Mouse (Mus musculus): ENCODE results near the gene Map10. TPM values are rescaled to one million over a fixed set of nuclear protein-coding genes. Genes with fewer than 3 reads are reported as not detected.

The Map10 gene
- polyA plus RNA-seq, 1 experiment from 2014 or later, result 10.8 TPM

DNA sequence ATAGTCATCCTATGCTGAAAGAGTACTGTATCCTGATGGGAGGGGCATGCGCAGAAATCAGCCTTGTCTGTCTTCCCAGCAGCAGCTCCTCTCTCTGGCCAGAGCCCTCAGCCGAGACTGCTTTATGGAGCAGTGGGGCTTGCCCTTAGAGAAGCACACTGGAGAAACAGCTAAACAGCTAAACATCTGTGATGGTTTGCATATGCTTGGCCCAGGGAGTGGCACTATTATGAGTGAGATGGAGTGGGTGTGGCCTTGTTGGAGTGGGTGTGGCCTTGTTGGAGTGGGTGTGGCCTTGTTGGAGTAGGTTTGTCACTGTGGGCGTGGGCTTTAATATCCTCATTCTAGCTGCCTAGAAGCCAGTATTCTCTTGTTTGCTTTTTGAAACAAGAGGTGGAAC is 23.6 kb downstream of the Map10 start:
- DNase-seq (no peak), ATAC-seq (ENCODE audit: low FRiP score, low TSS enrichment) (no peak)
- Histone ChIP-seq H3K9me3 (ENCODE audit: control insufficient read depth, low read length) (no peaks in the 10 kb centered on the region), H3K36me3 (ENCODE audit: control insufficient read depth, insufficient read depth, low read length) (no peaks in the 10 kb centered on the region), H3K27ac (replicated peaks; ENCODE audit: low read depth, low read length) (no peak overlapping the region), H3K9ac (replicated peaks; ENCODE audit: low read length) (no peak overlapping the region), H3K4me2 (ENCODE audit: low read length) (no peak overlapping the region), H3K27me3 (ENCODE audit: control insufficient read depth, insufficient read depth, low read length) (no peaks in the 10 kb centered on the region), H3K4me3 (replicated peaks; ENCODE audit: low read depth, low read length) (no peak overlapping the region), H3K4me1 (ENCODE audit: control insufficient read depth, insufficient read depth, low read length) (0 out of 2 replicates have a peak, but pooled peaks cover 5% of the 10 kb centered on the region)
- 81% methylated on average over 3 of the region's 3 CpGs for WGBS

DNA sequence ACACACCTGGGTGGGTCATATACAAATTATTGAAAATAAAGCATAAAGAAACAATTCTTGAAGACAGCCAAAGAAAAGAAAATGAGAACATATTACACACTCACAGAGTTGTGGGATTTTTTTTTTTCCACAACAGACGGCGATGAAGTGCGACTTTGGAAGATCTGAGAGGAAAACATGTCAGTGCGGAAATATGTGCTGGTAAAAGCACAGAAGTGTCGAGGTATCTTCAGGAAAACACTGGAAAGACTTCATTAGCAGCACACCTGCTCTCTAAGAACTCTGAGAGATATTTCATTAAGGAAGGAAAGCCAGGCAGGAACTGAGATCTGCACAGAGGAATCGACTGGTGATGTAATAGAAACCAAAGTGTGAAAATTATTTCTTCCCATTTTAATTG is 26.3 kb downstream of the Map10 start:
- DNase-seq (no peak), ATAC-seq (ENCODE audit: low FRiP score, low TSS enrichment) (no peak)
- Histone ChIP-seq H3K27me3 (ENCODE audit: control insufficient read depth, insufficient read depth, low read length) (no peaks in the 10 kb centered on the region), H3K4me1 (ENCODE audit: control insufficient read depth, insufficient read depth, low read length) (no peaks in the 10 kb centered on the region), H3K4me2 (ENCODE audit: low read length) (no peak overlapping the region), H3K36me3 (ENCODE audit: control insufficient read depth, insufficient read depth, low read length) (no peaks in the 10 kb centered on the region), H3K9me3 (ENCODE audit: control insufficient read depth, low read length) (no peaks in the 10 kb centered on the region), H3K9ac (replicated peaks; ENCODE audit: low read length) (no peak overlapping the region), H3K4me3 (replicated peaks; ENCODE audit: low read depth, low read length) (no peak overlapping the region), H3K27ac (replicated peaks; ENCODE audit: low read depth, low read length) (no peak overlapping the region)
- WGBS, result 86% methylated on average over 6 of the region's 6 CpGs

DNA sequence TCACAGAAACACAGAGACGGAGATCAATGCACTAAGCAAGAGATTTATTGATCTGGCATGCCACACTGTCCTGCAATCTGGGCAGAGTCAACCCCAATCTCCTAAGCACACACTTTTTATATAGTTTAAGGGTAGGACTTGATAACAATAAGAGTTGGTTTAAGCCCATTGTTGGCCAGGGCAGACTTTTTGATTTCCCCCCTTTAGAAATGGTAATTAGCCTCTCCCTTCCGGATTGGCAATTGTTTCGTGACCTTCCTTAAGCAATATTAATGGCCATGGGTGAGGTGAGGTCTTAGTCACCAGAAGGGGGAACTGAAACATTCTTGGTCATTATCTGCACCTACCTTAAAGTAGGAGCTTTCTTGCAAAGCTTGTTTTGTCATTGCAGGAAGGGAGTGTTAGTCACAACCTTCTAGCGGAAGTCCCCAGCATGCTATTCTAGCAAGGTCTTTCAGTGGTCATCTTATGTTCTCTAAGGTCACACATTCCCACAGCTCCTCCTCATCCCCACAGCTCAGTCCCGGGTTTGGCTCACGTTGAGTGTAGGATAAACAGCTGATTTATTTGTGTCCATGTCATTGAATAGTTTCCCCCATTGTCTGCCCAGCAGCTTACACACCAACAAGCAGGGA is 29.9 kb downstream of the Map10 start:
- 67% methylated on average over 6 of the region's 6 CpGs for WGBS
- ATAC-seq (ENCODE audit: low FRiP score, low TSS enrichment), result no peak
- no peaks in the 10 kb centered on the region for H3K9me3 ChIP-seq (ENCODE audit: control insufficient read depth, low read length)
- H3K27me3 ChIP-seq (ENCODE audit: control insufficient read depth, insufficient read depth, low read length), result no peaks in the 10 kb centered on the region
- H3K27ac ChIP-seq (replicated peaks; ENCODE audit: low read depth, low read length), result no peak overlapping the region
- no peak overlapping the region for H3K4me2 ChIP-seq (ENCODE audit: low read length)
- H3K4me3 ChIP-seq (replicated peaks; ENCODE audit: low read depth, low read length), result no peak overlapping the region
- no peak for DNase-seq
- H3K36me3 ChIP-seq (ENCODE audit: control insufficient read depth, insufficient read depth, low read length), result no peaks in the 10 kb centered on the region
- H3K9ac ChIP-seq (replicated peaks; ENCODE audit: low read length), result no peak overlapping the region
- no peaks in the 10 kb centered on the region for H3K4me1 ChIP-seq (ENCODE audit: control insufficient read depth, insufficient read depth, low read length)

DNA sequence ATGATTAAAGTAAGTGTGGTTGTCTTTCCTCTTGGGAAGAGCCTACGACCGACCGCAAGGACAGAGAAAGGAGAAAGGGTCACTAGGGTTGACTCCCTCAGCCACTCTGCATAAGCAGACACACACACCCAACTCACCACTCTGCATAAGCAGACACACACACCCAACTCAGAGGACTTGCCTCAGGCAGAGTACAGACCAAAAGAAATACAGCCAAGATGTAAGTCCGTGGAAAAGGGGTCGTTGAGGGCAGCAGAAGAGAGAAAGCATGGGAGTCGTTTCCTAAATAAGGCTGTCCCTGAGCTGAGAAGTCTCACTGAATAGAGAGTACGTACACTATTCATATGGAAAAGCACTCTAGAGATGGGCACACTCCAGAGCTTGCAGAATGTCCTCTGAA is 30.8 kb downstream of the Map10 start:
- Histone ChIP-seq H3K4me3 (replicated peaks; ENCODE audit: low read depth, low read length) (no peak overlapping the region), H3K27ac (replicated peaks; ENCODE audit: low read depth, low read length) (no peak overlapping the region), H3K9ac (replicated peaks; ENCODE audit: low read length) (no peak overlapping the region), H3K36me3 (ENCODE audit: control insufficient read depth, insufficient read depth, low read length) (no peaks in the 10 kb centered on the region), H3K4me1 (ENCODE audit: control insufficient read depth, insufficient read depth, low read length) (no peaks in the 10 kb centered on the region), H3K9me3 (ENCODE audit: control insufficient read depth, low read length) (no peaks in the 10 kb centered on the region), H3K27me3 (ENCODE audit: control insufficient read depth, insufficient read depth, low read length) (no peaks in the 10 kb centered on the region), H3K4me2 (ENCODE audit: low read length) (no peak overlapping the region)
- no peak for ATAC-seq (ENCODE audit: low FRiP score, low TSS enrichment)
- WGBS, result 81% methylated on average over 7 of the region's 7 CpGs
- no peak for DNase-seq

DNA sequence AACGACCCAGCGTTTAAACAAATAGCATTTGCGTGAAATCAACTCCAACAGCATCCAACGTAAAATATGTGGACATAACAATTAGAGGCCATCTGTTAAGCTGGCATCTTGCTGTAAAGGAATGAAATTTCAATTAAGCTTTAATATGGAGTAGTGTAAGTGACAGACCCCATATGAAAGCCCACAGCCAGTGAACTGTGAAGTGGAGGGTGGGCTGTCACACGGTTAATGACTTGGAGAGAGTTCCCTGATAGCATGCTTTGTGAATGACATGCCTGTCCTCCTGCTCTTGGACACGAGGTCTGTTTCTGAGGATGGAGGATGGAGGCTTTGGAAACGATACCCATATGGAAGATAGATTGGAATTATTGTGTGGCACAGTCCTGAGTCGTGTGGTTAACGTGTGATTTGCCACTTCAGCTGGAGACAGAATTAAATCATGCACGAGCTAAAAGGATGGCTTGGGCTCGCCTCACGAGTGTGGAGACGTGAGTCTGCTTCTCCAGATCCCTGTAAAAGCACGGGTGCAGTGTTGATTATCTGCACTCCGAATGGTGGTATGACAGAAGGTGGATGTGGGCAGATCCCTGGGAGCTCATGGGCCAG is 33.4 kb downstream of the Map10 start:
- H3K4me3 ChIP-seq (replicated peaks; ENCODE audit: low read depth, low read length), result no peak overlapping the region
- DNase-seq, result no peak
- no peaks in the 10 kb centered on the region for H3K27me3 ChIP-seq (ENCODE audit: control insufficient read depth, insufficient read depth, low read length)
- no peak overlapping the region for H3K9ac ChIP-seq (replicated peaks; ENCODE audit: low read length)
- 69% methylated on average over 15 of the region's 15 CpGs for WGBS
- H3K4me2 ChIP-seq (ENCODE audit: low read length), result no peak overlapping the region
- no peaks in the 10 kb centered on the region for H3K36me3 ChIP-seq (ENCODE audit: control insufficient read depth, insufficient read depth, low read length)
- H3K4me1 ChIP-seq (ENCODE audit: control insufficient read depth, insufficient read depth, low read length), result no peaks in the 10 kb centered on the region
- ATAC-seq (ENCODE audit: low FRiP score, low TSS enrichment), result no peak
- no peak overlapping the region for H3K27ac ChIP-seq (replicated peaks; ENCODE audit: low read depth, low read length)
- H3K9me3 ChIP-seq (ENCODE audit: control insufficient read depth, low read length), result no peaks in the 10 kb centered on the region

DNA sequence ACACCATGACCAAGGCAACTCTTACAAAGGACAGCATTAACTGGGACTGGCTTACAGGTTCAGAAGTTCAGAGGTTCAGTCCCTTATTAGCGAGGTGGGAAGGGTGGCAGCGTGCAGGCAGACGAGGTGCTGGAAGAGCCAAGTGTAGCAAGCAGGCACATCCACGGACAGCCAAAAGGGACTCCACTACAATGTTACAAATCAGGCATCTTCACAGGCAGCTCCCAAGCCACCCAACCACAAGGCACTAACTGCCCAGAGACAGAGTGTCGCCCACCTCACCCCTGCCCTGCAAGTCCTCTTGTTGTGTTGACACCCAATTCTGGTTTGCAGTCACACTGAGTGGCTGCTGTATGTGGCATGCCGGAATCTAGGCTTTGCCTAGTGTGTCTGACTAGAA is 34.8 kb downstream of the Map10 start:
- Histone ChIP-seq H3K4me3 (replicated peaks; ENCODE audit: low read depth, low read length) (no peak overlapping the region), H3K9me3 (ENCODE audit: control insufficient read depth, low read length) (no peaks in the 10 kb centered on the region), H3K27me3 (ENCODE audit: control insufficient read depth, insufficient read depth, low read length) (no peaks in the 10 kb centered on the region), H3K4me1 (ENCODE audit: control insufficient read depth, insufficient read depth, low read length) (no peaks in the 10 kb centered on the region), H3K36me3 (ENCODE audit: control insufficient read depth, insufficient read depth, low read length) (no peaks in the 10 kb centered on the region), H3K9ac (replicated peaks; ENCODE audit: low read length) (no peak overlapping the region), H3K4me2 (ENCODE audit: low read length) (no peak overlapping the region), H3K27ac (replicated peaks; ENCODE audit: low read depth, low read length) (no peak overlapping the region)
- WGBS, result 87% methylated on average over 6 of the region's 6 CpGs
- DNase-seq (no peak), ATAC-seq (ENCODE audit: low FRiP score, low TSS enrichment) (no peak)

DNA sequence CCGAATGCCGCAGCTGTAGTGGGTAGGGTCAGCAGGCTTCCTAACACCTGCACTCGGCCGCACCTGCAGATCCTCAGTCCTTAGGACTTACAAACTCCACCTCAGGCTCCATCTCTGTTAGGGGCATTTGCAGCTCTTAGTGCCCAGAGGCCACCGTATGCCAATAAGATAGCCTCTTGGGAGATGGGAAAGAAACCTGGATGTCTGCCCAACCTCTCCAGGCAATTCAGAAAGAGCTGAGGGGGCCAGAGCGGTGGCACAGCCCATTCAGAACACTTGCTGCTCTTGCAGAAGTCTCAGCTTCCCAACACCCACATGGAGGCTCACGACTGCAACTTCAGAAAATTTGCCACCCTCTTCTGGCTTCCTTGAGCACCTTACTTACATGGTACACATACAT is 36.2 kb downstream of the Map10 start:
- WGBS, result 85% methylated on average over 7 of the region's 7 CpGs
- Histone ChIP-seq H3K4me2 (ENCODE audit: low read length) (no peak overlapping the region), H3K9me3 (ENCODE audit: control insufficient read depth, low read length) (no peaks in the 10 kb centered on the region), H3K9ac (replicated peaks; ENCODE audit: low read length) (no peak overlapping the region), H3K4me1 (ENCODE audit: control insufficient read depth, insufficient read depth, low read length) (no peaks in the 10 kb centered on the region), H3K27me3 (ENCODE audit: control insufficient read depth, insufficient read depth, low read length) (no peaks in the 10 kb centered on the region), H3K36me3 (ENCODE audit: control insufficient read depth, insufficient read depth, low read length) (no peaks in the 10 kb centered on the region), H3K4me3 (replicated peaks; ENCODE audit: low read depth, low read length) (no peak overlapping the region), H3K27ac (replicated peaks; ENCODE audit: low read depth, low read length) (no peak overlapping the region)
- DNase-seq, result peak; percentile 37
- ATAC-seq (ENCODE audit: low FRiP score, low TSS enrichment), result no peak

DNA sequence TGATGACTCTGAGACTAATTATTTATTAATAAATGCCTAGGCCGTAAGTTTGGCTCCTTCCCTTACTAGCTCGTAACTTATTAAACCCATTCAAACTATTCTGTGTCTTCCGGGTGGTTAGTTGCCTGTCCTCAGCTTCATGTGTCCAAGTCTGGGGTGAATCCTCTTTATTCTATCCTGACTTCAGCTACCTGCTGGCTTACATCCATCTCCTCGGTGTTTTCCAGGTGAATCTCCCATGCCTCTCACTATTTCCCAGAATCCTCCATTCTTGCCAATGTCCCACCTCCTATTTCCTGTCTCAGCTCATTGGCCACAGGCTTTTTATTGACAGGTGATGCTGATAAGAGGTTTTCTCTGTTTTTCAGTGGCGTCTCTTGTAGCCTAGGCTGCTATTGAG is 39.6 kb downstream of the Map10 start:
- 90% methylated on average over 5 of the region's 5 CpGs for WGBS
- no peaks in the 10 kb centered on the region for H3K9me3 ChIP-seq (ENCODE audit: control insufficient read depth, low read length)
- no peaks in the 10 kb centered on the region for H3K36me3 ChIP-seq (ENCODE audit: control insufficient read depth, insufficient read depth, low read length)
- H3K27ac ChIP-seq (replicated peaks; ENCODE audit: low read depth, low read length), result no peak overlapping the region
- no peaks in the 10 kb centered on the region for H3K4me1 ChIP-seq (ENCODE audit: control insufficient read depth, insufficient read depth, low read length)
- H3K9ac ChIP-seq (replicated peaks; ENCODE audit: low read length), result no peak overlapping the region
- no peak for DNase-seq
- ATAC-seq (ENCODE audit: low FRiP score, low TSS enrichment), result no peak
- no peak overlapping the region for H3K4me2 ChIP-seq (ENCODE audit: low read length)
- no peaks in the 10 kb centered on the region for H3K27me3 ChIP-seq (ENCODE audit: control insufficient read depth, insufficient read depth, low read length)
- H3K4me3 ChIP-seq (replicated peaks; ENCODE audit: low read depth, low read length), result no peak overlapping the region

DNA sequence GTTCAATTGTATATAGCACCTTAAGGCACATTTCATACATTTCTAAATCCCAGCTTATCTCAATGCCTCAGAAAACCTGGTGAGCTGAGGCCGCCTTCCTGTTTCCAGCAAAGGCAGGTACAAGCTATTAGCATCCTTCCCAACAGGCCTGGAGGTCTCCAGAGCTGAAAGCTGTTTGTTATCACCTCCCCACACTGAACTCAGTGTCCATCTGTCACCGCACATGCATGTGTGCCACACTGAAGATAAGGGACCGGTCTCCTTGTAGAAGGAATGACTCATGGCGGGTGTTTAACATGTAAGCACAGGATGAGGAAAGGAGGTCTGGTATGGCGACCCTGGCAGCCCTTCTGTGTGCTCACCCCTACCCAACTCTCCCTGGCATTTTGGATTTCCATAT is 41.9 kb downstream of the Map10 start:
- Histone ChIP-seq H3K36me3 (ENCODE audit: control insufficient read depth, insufficient read depth, low read length) (no peaks in the 10 kb centered on the region), H3K9ac (replicated peaks; ENCODE audit: low read length) (no peak overlapping the region), H3K4me2 (ENCODE audit: low read length) (no peak overlapping the region), H3K9me3 (ENCODE audit: control insufficient read depth, low read length) (no peaks in the 10 kb centered on the region), H3K4me3 (replicated peaks; ENCODE audit: low read depth, low read length) (no peak overlapping the region), H3K4me1 (ENCODE audit: control insufficient read depth, insufficient read depth, low read length) (peaks cover 3% of the 10 kb centered on the region; the same call in 1 of the 2 replicates), H3K27ac (replicated peaks; ENCODE audit: low read depth, low read length) (no peak overlapping the region), H3K27me3 (ENCODE audit: control insufficient read depth, insufficient read depth, low read length) (no peaks in the 10 kb centered on the region)
- DNase-seq (no peak), ATAC-seq (ENCODE audit: low FRiP score, low TSS enrichment) (no peak)
- 90% methylated on average over 5 of the region's 5 CpGs for WGBS

Data from midbrain, embryonic 14.5 days (tissue).